7 mouse cellular contexts compared by ENCODE assay signal in the genomic region with DNA sequence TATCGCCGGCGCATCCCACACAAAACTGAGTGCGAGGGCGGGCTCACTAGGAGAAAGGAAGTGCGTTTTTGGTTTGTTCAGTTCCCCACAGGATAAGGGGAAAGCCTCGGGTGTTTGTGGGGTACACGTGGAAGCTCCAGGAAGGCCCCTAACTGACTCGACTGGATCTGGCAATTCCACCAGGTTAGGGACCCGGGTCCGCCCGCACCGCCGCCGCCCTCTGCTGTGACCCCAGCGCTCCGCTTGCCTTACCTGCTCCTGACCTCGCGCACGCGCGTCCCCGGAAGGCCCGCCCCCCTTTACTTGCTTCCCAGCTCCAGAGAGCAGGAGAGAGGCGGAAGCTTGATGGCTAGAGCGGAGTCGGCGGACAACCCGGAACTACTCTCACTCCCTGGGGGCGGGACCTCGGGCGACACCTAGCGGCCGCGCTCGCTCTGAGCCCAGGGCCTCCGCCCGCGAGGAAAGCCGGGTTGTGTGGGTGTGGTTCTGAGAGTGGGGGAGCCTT. TPM values are rescaled to one million over a fixed set of nuclear protein-coding genes. Genes with fewer than 3 reads are reported as not detected.
A peak's percentile ranks its signal among the peaks of the same experiment; 100 is the strongest.
DNase-seq lines count a peak whose midpoint lies in the region; ATAC-seq lines count a peak whose summit lies in the region.

Gene Mrps33, minus strand, starts transcription at position 377 of the 505 bp plus-strand sequence.

- H3K4me1 ChIP-seq in embryonic facial prominence, embryonic 10.5 days, result peaks cover 11% of the 10 kb centered on the region
- peaks cover 7% of the 10 kb centered on the region; the same call in 1 of the 2 replicates for H3K4me1 ChIP-seq in limb, embryonic 10.5 days
- peaks cover 16% of the 10 kb centered on the region for H3K4me1 ChIP-seq in midbrain, embryonic 13.5 days (replicated peaks)

- peak; percentile 99 for DNase-seq in adrenal gland, postnatal 10 days
- DNase-seq in embryonic facial prominence, embryonic 10.5 days (ENCODE audit: low spot score), result peak; percentile 98
- DNase-seq in kidney, adult 11 months, result peak; percentile 98
- DNase-seq in limb, embryonic 10.5 days (ENCODE audit: low spot score), result peak; percentile 99
- peak; percentile 95 for DNase-seq in spleen, adult 12 weeks (ENCODE audit: low spot score)

- ATAC-seq in granulocyte monocyte progenitor cell, adult 5-6 weeks (replicated peaks; ENCODE audit: poor library complexity, severe bottlenecking), result peak; percentile 100
- ATAC-seq in midbrain, embryonic 13.5 days, result peak; percentile 99

- H3K36me3 ChIP-seq in embryonic facial prominence, embryonic 10.5 days (replicated peaks), result 0 out of 2 replicates have a peak, but pooled peaks cover 3% of the 10 kb centered on the region
- H3K36me3 ChIP-seq in limb, embryonic 10.5 days, result 0 out of 2 replicates have a peak, but pooled peaks cover 2% of the 10 kb centered on the region
- H3K36me3 ChIP-seq in midbrain, embryonic 13.5 days, result no peaks in the 10 kb centered on the region

- peak within 1 kb of the TSS; percentile 70 for H3K4me3 ChIP-seq in embryonic facial prominence, embryonic 10.5 days
- peak within 1 kb of the TSS; percentile 74 for H3K4me3 ChIP-seq in limb, embryonic 10.5 days
- H3K4me3 ChIP-seq in midbrain, embryonic 13.5 days (replicated peaks), result peak within 1 kb of the TSS; percentile 71

- WGBS in embryonic facial prominence, embryonic 10.5 days, result under 1% methylated on average over 40 of the region's 40 CpGs
- under 1% methylated on average over 40 of the region's 40 CpGs for WGBS in limb, embryonic 10.5 days
- WGBS in midbrain, embryonic 13.5 days, result under 1% methylated on average over 40 of the region's 40 CpGs

- H3K4me2 ChIP-seq in midbrain, embryonic 13.5 days (replicated peaks), result peak within 1 kb of the TSS; percentile 70

- peak within 1 kb of the TSS; percentile 76 for H3K9ac ChIP-seq in midbrain, embryonic 13.5 days (replicated peaks)

- H3K27ac ChIP-seq in embryonic facial prominence, embryonic 10.5 days (replicated peaks), result peak within 1 kb of the TSS; percentile 83
- H3K27ac ChIP-seq in limb, embryonic 10.5 days, result peak within 1 kb of the TSS; percentile 89
- peak within 1 kb of the TSS; percentile 45; the same call in 1 of the 2 replicates for H3K27ac ChIP-seq in midbrain, embryonic 13.5 days

- H3K9me3 ChIP-seq in embryonic facial prominence, embryonic 10.5 days, result no peaks in the 10 kb centered on the region
- no peaks in the 10 kb centered on the region for H3K9me3 ChIP-seq in limb, embryonic 10.5 days (replicated peaks)
- no peaks in the 10 kb centered on the region for H3K9me3 ChIP-seq in midbrain, embryonic 13.5 days

- no peaks in the 10 kb centered on the region for H3K27me3 ChIP-seq in embryonic facial prominence, embryonic 10.5 days (replicated peaks; ENCODE audit: low read depth, poor library complexity, severe bottlenecking)
- no peaks in the 10 kb centered on the region for H3K27me3 ChIP-seq in limb, embryonic 10.5 days (ENCODE audit: low read depth, poor library complexity, severe bottlenecking)
- H3K27me3 ChIP-seq in midbrain, embryonic 13.5 days, result no peaks in the 10 kb centered on the region

RNA-seq across cellular contexts. Expression of gene Mrps33, which starts in this region (rescaled TPM):
- 10 to 100 TPM; 79.1 to 90.4 TPM for total RNA-seq in adrenal gland, postnatal 10 days (2021)
- polyA plus RNA-seq in embryonic facial prominence, embryonic 10.5 days (2016; fragmentation: Nextera tagmentation; extraction: Ambion mirVana), result 205 and 207 TPM in 2 replicates
- total RNA-seq in granulocyte monocyte progenitor cell, adult 5-6 weeks (2014; fragmentation: Nextera tagmentation), result 107 and 122 TPM in 2 replicates
- total RNA-seq in granulocyte monocyte progenitor cell, adult 5-6 weeks (2017), result 55.8 and 64.7 TPM in 2 replicates
- 186 and 192 TPM in 2 replicates for polyA plus RNA-seq in limb, embryonic 10.5 days (2016; fragmentation: Nextera tagmentation; extraction: Ambion mirVana)
- polyA plus RNA-seq in midbrain, embryonic 13.5 days (2015; fragmentation: Nextera tagmentation; extraction: Ambion mirVana), result 208 and 229 TPM in 2 replicates

Comparison
In these comparisons a context has a peak if more than half of its experiments do, and no peak if none do; other contexts are left out.
1. Peak in every context shown above with its lines: DNase-seq, ATAC-seq, H3K4me3 ChIP-seq and H3K27ac ChIP-seq.